Mouse (Mus musculus): ENCODE data around the gene B3gat2. TPM values are rescaled to one million over a fixed set of nuclear protein-coding genes. Genes with fewer than 3 reads are reported as not detected.
A peak's percentile ranks its signal among the peaks of the same experiment; 100 is the strongest.

The B3gat2 gene
- polyA plus RNA-seq, 1 experiment from 2014 or later = 0.19 TPM

DNA sequence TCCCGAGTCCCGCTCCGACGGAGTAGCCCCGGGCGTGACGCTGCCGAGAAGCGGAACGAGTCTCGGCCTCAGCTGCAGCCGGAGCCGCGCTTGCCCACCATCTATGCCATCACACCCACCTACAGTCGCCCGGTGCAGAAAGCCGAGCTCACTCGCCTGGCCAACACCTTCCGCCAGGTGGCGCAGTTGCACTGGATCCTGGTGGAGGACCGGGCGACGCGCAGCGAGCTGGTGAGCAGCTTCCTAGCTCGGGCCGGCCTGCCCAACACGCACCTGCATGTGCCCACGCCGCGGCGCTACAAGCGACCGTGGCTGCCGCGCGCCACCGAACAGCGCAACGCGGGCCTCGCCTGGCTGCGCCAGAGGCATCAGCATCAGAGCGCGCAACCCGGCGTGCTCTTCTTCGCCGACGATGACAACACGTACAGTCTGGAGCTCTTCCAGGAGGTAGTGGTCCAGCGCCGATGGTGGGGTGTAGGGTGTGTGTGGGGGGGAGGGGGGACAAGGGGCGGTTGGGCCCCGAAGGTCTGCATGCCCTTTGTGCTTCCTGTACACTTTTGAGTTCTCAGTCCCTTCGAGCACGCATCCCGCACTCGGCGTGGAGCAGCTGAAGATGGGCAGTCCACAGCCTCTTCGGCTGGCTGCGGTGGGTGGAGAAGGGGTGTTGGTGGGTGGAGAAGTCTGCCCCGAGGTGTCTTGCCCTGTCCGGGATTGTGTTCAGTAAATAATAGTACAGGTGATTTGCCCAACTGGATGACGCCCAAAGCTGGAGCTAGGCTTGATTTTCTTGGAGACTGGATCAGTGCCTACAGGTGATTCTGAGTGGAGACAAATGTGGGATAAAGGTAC lies 1.5 kb downstream of the B3gat2 start:
- peaks cover 67% of the 10 kb centered on the region for H3K27me3 ChIP-seq (replicated peaks)
- peak overlapping the region; percentile 71 for H3K4me2 ChIP-seq
- 3% methylated on average over 65 of the region's 65 CpGs for WGBS (ENCODE audit: insufficient replicate concordance)
- no peak overlapping the region for H3K9ac ChIP-seq
- H3K4me1 ChIP-seq = no peaks in the 10 kb centered on the region
- peak overlapping the region; percentile 48 for H3K4me3 ChIP-seq
- ATAC-seq = peak; percentile 65; the same call in 1 of the 2 replicates
- H3K36me3 ChIP-seq = no peaks in the 10 kb centered on the region
- no peak overlapping the region for H3K27ac ChIP-seq
- no peaks in the 10 kb centered on the region for H3K9me3 ChIP-seq (replicated peaks)

- Histone ChIP-seq H3K27me3 (replicated peaks) (peaks cover 67% of the 10 kb centered on the region), H3K4me1 (no peaks in the 10 kb centered on the region), H3K9ac (no peak overlapping the region), H3K9me3 (replicated peaks) (no peaks in the 10 kb centered on the region), H3K4me3 (no peak overlapping the region), H3K27ac (no peak overlapping the region), H3K4me2 (no peak overlapping the region), H3K36me3 (no peaks in the 10 kb centered on the region)
- 10% methylated on average over 7 of the region's 7 CpGs for WGBS (ENCODE audit: insufficient replicate concordance)
- ATAC-seq = no peak
Measured at GRCm38 (mm10) chr1:23763726-23764125, 2.2 kb downstream of the B3gat2 start.

DNA sequence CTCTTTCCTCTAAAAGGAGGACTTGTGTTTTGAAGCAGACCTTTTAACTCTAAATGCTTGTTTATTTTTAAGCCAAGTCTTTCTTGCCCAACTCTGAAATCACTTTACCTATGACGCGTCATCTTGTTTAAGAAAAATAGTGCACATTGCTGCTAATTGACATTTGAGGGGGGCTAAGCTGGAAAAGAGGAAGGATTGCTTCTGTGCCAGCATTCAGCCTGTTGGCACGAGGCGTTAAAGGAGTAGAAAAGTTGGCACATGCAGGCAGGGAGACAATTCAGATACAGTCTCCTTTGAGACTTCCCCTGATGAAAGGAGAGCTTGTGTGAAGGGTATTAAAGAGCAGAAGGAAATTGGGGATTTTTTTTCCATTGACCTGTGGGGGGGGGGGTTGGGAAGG lies 3.2 kb downstream of the B3gat2 start:
- no peak overlapping the region for H3K9ac ChIP-seq
- H3K27ac ChIP-seq = no peak overlapping the region
- peaks cover 61% of the 10 kb centered on the region for H3K27me3 ChIP-seq (replicated peaks)
- no peak for ATAC-seq
- no peaks in the 10 kb centered on the region for H3K4me1 ChIP-seq
- no peak overlapping the region for H3K4me3 ChIP-seq
- H3K9me3 ChIP-seq (replicated peaks) = no peaks in the 10 kb centered on the region
- 54% methylated on average over 4 of the region's 4 CpGs for WGBS (ENCODE audit: insufficient replicate concordance)
- no peaks in the 10 kb centered on the region for H3K36me3 ChIP-seq
- no peak overlapping the region for H3K4me2 ChIP-seq

DNA sequence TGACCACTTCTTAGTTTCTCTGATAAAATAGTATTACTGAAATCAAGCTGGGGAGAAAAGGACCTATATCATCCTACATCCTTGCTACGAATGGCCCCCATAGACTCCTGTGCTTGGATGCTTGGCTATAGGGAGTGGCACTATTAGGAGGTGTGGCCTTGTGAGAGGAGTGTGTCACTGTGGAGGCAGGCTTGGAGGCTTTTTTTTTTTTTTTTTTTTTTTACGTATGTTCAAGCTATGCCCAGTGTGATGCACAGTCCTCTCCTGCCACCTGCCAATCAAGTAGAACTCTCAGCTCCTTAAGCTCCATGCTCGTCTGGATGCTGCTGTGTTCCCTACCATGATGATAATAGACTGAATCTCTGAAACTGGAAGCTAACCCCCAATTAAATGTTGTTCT lies 11.5 kb downstream of the B3gat2 start:
- Histone ChIP-seq H3K36me3 (no peaks in the 10 kb centered on the region), H3K9ac (no peak overlapping the region), H3K27me3 (replicated peaks) (no peaks in the 10 kb centered on the region), H3K4me2 (no peak overlapping the region), H3K9me3 (replicated peaks) (no peaks in the 10 kb centered on the region), H3K27ac (no peak overlapping the region), H3K4me3 (no peak overlapping the region), H3K4me1 (no peaks in the 10 kb centered on the region)
- WGBS (ENCODE audit: insufficient replicate concordance) = 59% methylated on average over 3 of the region's 3 CpGs
- ATAC-seq = no peak

- H3K4me3 ChIP-seq = no peak overlapping the region
- no peak overlapping the region for H3K9ac ChIP-seq
- no peak overlapping the region for H3K4me2 ChIP-seq
- no peaks in the 10 kb centered on the region for H3K9me3 ChIP-seq (replicated peaks)
- no peak for ATAC-seq
- no peaks in the 10 kb centered on the region for H3K4me1 ChIP-seq
- no peak overlapping the region for H3K27ac ChIP-seq
- WGBS (ENCODE audit: insufficient replicate concordance) = 30% methylated on average over 11 of the region's 11 CpGs
- H3K36me3 ChIP-seq = no peaks in the 10 kb centered on the region
- no peaks in the 10 kb centered on the region for H3K27me3 ChIP-seq (replicated peaks)
Measured at GRCm38 (mm10) chr1:23792737-23793533, 31.4 kb downstream of the B3gat2 start.

GRCm38 (mm10) chr1:23798306-23798705 lies 36.8 kb downstream of the B3gat2 start:
- WGBS (ENCODE audit: insufficient replicate concordance) = 73% methylated on average over 9 of the region's 9 CpGs
- no peak overlapping the region for H3K4me2 ChIP-seq
- no peaks in the 10 kb centered on the region for H3K4me1 ChIP-seq
- H3K4me3 ChIP-seq = no peak overlapping the region
- no peak overlapping the region for H3K27ac ChIP-seq
- H3K9ac ChIP-seq = no peak overlapping the region
- H3K9me3 ChIP-seq (replicated peaks) = no peaks in the 10 kb centered on the region
- no peaks in the 10 kb centered on the region for H3K36me3 ChIP-seq
- no peak for ATAC-seq
- H3K27me3 ChIP-seq (replicated peaks) = no peaks in the 10 kb centered on the region

DNA sequence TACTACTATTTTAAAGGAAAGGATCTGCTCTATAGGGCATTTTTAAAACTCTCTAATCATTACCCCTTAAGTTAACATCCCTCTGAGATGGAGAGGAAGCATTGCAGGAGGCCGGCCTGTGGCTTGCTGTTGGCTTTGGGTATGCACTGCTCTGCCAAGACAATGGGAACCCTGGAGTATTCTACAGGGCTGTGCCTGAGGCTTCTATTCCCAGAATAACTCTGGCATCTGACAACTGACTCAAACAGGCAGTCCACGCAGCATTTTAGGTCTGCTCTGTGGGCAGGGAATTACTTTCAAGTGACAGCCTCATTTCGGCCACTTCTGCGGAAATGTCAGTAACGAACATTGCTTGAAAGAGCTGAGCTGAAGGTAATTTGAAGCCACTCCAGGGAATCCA lies 60.1 kb downstream of the B3gat2 start:
- Histone ChIP-seq H3K9ac (no peak overlapping the region), H3K4me1 (no peaks in the 10 kb centered on the region), H3K27me3 (replicated peaks) (no peaks in the 10 kb centered on the region), H3K27ac (no peak overlapping the region), H3K4me3 (no peak overlapping the region), H3K9me3 (replicated peaks) (no peaks in the 10 kb centered on the region), H3K36me3 (no peaks in the 10 kb centered on the region), H3K4me2 (no peak overlapping the region)
- ATAC-seq = no peak
- WGBS (ENCODE audit: insufficient replicate concordance) = 75% methylated on average over 5 of the region's 5 CpGs

DNA sequence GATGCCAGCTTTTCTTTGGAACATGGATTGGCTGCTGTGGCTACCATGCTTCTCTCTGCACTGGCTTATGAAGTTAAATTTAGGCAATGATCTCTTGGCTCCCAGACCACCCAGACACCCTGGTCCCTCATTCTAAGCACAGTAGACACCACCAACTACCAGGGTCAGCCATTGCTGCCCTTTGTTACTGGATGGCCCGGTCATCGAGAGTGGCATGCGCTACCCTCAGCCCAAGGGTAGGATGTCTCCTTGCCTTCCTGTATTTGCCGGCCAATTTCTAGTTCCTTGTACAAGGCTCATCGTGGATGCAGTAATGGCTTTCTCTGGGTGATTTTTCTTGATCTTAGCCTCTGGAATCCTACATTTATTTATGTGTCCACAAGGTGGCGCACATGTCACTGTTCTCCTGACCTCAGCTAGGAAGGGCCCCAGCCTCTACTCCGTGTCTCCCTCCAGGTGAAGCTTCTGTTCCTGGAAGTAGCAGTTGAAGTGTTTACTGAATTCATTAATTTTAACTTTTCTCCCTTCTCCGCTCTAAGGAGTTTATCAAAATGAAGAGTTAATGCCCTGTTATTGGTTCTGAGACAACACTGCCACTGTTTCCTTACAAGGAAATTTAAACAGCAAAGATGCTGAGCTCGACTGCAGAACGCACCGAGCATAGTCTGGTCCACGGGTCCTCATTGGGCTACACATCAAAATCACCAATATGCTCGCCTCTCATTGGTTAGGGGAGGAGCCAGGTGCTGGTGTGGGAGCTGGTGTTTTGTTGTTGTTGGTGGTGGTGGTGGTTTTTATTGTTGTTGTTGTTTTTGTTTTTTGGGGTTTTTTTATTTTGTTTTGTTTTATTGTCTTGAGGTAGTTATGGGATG lies 65.6 kb downstream of the B3gat2 start:
- Histone ChIP-seq H3K27ac (no peak overlapping the region), H3K27me3 (replicated peaks) (no peaks in the 10 kb centered on the region), H3K36me3 (no peaks in the 10 kb centered on the region), H3K4me3 (no peak overlapping the region), H3K4me1 (no peaks in the 10 kb centered on the region), H3K9me3 (replicated peaks) (no peaks in the 10 kb centered on the region), H3K4me2 (no peak overlapping the region), H3K9ac (no peak overlapping the region)
- 0 out of 2 replicates have a peak, but pooled peaks have one; percentile 44 for ATAC-seq
- WGBS (ENCODE audit: insufficient replicate concordance) = 33% methylated on average over 13 of the region's 13 CpGs

DNA sequence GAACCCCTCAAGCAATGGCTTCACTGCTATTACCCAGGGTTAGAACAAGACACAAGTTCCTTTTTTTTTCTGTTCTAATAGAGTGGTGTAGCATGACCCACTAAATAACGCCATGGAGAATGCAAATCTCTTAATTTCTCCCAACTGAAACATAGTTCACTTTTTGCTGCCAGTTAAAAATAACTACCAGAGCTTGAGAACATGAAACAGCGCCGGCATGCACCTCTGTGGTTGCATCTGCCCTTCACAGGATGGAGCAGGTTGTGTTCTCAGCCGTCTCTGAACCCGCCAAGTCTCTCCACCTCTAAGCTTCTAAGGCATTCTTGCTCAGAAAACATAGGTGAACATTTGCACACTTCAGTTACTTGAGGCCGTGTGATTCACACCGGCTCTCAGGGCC lies 72.7 kb downstream of the B3gat2 start:
- Histone ChIP-seq H3K27me3 (replicated peaks) (no peaks in the 10 kb centered on the region), H3K27ac (no peak overlapping the region), H3K4me1 (peaks cover 6% of the 10 kb centered on the region; the same call in 1 of the 2 replicates), H3K9ac (no peak overlapping the region), H3K9me3 (replicated peaks) (no peaks in the 10 kb centered on the region), H3K36me3 (no peaks in the 10 kb centered on the region), H3K4me2 (no peak overlapping the region), H3K4me3 (no peak overlapping the region)
- ATAC-seq = no peak
- WGBS (ENCODE audit: insufficient replicate concordance) = 68% methylated on average over 7 of the region's 7 CpGs

DNA sequence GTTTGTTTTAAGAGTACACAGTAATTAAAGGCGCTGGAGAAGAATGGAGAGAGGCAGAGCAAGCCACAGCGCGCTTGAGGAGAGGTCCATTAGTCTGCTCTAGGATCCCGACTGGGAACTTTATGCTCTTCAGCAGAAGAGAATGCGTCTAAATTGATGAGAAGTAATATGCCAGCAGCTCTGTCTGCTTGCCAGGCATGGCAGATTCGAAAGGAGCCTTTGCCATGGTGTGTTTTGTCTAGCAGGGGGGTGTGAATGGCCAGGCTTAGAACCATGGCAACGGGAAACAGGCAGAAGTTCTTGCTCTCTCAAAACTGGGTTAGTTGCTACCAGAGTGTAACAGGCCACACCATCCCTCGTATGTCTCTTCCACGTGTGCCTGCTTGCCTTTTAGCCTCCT lies 73.3 kb downstream of the B3gat2 start:
- H3K27me3 ChIP-seq (replicated peaks) = no peaks in the 10 kb centered on the region
- H3K9ac ChIP-seq = no peak overlapping the region
- no peak overlapping the region for H3K4me2 ChIP-seq
- no peak overlapping the region for H3K27ac ChIP-seq
- no peaks in the 10 kb centered on the region for H3K9me3 ChIP-seq (replicated peaks)
- no peak for ATAC-seq
- H3K4me3 ChIP-seq = no peak overlapping the region
- H3K4me1 ChIP-seq = peaks cover 6% of the 10 kb centered on the region; the same call in 1 of the 2 replicates
- H3K36me3 ChIP-seq = no peaks in the 10 kb centered on the region
- 69% methylated on average over 9 of the region's 9 CpGs for WGBS (ENCODE audit: insufficient replicate concordance)

DNA sequence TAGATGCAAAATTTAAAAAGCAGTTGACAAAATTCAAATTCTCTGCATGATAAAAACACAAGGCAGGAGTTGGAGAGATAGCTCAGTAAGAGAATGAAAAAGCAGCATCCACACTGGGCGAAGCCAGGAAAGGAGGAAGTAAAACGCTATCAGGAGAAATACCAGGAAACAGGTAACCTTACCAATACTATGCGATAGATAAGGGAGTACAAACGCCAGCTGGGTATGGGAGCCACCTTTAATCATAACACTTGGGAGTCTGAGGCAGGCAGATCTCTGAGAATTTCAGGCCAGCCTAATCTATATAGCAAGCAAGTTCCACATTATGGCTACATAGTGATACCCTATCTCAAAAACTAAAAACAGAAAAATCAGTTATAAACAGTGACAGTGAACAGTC lies 75.1 kb downstream of the B3gat2 start:
- H3K9me3 ChIP-seq (replicated peaks) = no peaks in the 10 kb centered on the region
- H3K4me2 ChIP-seq = no peak overlapping the region
- H3K9ac ChIP-seq = no peak overlapping the region
- 23% methylated on average over 4 of the region's 4 CpGs for WGBS (ENCODE audit: insufficient replicate concordance)
- peaks cover 4% of the 10 kb centered on the region; the same call in 1 of the 2 replicates for H3K36me3 ChIP-seq
- H3K27me3 ChIP-seq (replicated peaks) = no peaks in the 10 kb centered on the region
- peak; percentile 52; the same call in 1 of the 2 replicates for ATAC-seq
- no peak overlapping the region for H3K4me3 ChIP-seq
- H3K4me1 ChIP-seq = peaks cover 6% of the 10 kb centered on the region; the same call in 1 of the 2 replicates
- H3K27ac ChIP-seq = no peak overlapping the region
